Mouse (Mus musculus) kidney, embryonic 14.5 days (tissue): Measurements from ENCODE around the gene Clpsl2. TPM values are rescaled to one million over a fixed set of nuclear protein-coding genes. Genes with fewer than 3 reads are reported as not detected.

Experiments used
- ATAC-seq: fragments of 200-750 bp; cut with Nextera tagmentation; 2 replicates; pipeline ENCODE4 v1.8.0; 2017; ENCODE audit warnings: moderate number of reproducible peaks, mild to moderate bottlenecking, moderate TSS enrichment, moderate library complexity; ENCODE audit not compliant: low FRiP score, low TSS enrichment
- H3K27ac ChIP-seq: fragments of 300-500 bp; sonication (generic); 2 replicates; pipeline ENCODE4 v1.5.1; 2014; ENCODE audit warnings: low read depth, mild to moderate bottlenecking, low read length, moderate library complexity, mixed read lengths
- H3K27me3 ChIP-seq: fragments of 300-500 bp; sonication (generic); 2 replicates; pipeline ENCODE4 v1.6.1; 2014; ENCODE audit warnings: mild to moderate bottlenecking, low read length; ENCODE audit not compliant: control insufficient read depth, insufficient read depth
- H3K36me3 ChIP-seq: fragments of 300-500 bp; sonication (generic); 2 replicates; pipeline ENCODE4 v1.6.1; 2014; ENCODE audit warnings: low read length, mixed read lengths; ENCODE audit not compliant: control insufficient read depth, insufficient read depth
- H3K4me1 ChIP-seq: fragments of 300-500 bp; sonication (generic); 2 replicates; pipeline ENCODE4 v1.6.1; 2014; ENCODE audit warnings: low read length, mixed read lengths; ENCODE audit not compliant: control insufficient read depth, insufficient read depth
- H3K4me2 ChIP-seq: fragments of 300-500 bp; sonication (generic); replicated peaks from 2 replicates; pipeline ENCODE4 v1.6.1; 2014; ENCODE audit warnings: low read depth, mild to moderate bottlenecking, low read length
- H3K4me3 ChIP-seq: fragments of 300-500 bp; sonication (generic); 2 replicates; pipeline ENCODE4 v1.5.1; 2014; ENCODE audit warnings: mild to moderate bottlenecking, low read length
- H3K9ac ChIP-seq: fragments of 300-500 bp; sonication (generic); 2 replicates; pipeline ENCODE4 v1.6.1; 2014; ENCODE audit warnings: low read depth, mild to moderate bottlenecking, low read length, moderate library complexity
- H3K9me3 ChIP-seq: fragments of 300-500 bp; sonication (generic); 2 replicates; pipeline ENCODE4 v1.6.1; 2016; ENCODE audit warnings: low read length; ENCODE audit not compliant: control insufficient read depth
- WGBS: fragments of 180-500 bp; shearing (Covaris S2); extraction: QIAGEN DNeasy Blood & Tissue Kit; methylation state at CpG from one replicate; pipeline ENCODE4 v1.1.7; 2014; 5-methylcytosine and 5-hydroxymethylcytosine counted together
- polyA plus RNA-seq: library from polyadenylated mRNA; unstranded; fragments of >200 nt; fragmentation: Nextera tagmentation; extraction: Ambion mirVana; gene quantifications from 2 replicates; pipeline ENCODE4 v1.2.1, GENCODE M21; 2014

Clpsl2 gene
- polyA plus RNA-seq = not detected in 2 replicates

DNA sequence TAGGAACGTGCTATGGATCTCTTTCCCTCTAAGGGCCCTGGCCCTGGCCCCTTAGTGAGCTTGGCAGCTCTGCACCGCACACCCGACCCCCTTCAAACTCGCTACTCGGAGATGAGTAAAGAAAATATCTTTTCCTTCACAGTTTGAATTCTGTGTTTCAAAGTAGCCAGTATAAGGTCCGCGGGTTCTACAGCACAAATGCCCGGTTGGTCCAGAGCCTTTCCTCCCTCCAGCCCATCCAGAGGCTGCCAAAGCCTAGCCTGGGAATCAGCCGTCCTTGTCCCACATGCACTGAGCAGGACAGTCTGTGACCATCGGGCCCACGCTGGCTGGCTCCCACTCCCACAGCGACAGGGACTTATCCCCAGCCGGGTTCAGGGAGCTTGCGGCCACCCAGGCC is at the start of gene Clpsl2:
Clpsl2 (plus strand) TSS at position 301 of the 400 bp plus-strand sequence.
- Histone ChIP-seq H3K9me3 (no peaks in the 10 kb centered on the region), H3K4me1 (no peaks in the 10 kb centered on the region), H3K4me3 (no peak within 1 kb of the TSS), H3K27ac (no peak within 1 kb of the TSS), H3K36me3 (no peaks in the 10 kb centered on the region), H3K9ac (no peak within 1 kb of the TSS), H3K27me3 (no peaks in the 10 kb centered on the region), H3K4me2 (no peak within 1 kb of the TSS)
- WGBS = 81% methylated on average over 14 of the region's 14 CpGs
- no peak for ATAC-seq

DNA sequence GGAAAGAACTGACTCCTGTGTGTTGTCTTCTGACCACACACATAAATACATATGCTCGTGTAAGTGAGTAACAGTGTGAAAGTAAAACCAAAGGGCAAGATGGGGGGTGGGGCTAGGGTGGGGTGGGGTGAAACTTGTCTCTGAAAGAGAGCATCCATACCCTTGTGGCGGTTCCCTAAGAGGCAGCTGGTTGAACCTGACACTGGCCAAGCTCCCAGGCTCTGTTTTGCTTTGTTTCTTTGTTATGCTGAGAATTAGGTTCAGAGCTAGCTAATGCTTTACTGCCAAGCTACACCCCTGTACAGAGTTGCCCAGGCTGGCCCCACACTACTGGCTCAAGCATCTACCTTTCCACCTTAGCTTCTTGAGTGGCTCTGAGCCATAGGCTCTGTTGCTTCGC is 48.7 kb upstream of the Clpsl2 start:
- Histone ChIP-seq H3K36me3 (no peaks in the 10 kb centered on the region), H3K4me2 (no peak overlapping the region), H3K4me3 (no peak overlapping the region), H3K9me3 (no peaks in the 10 kb centered on the region), H3K4me1 (no peaks in the 10 kb centered on the region), H3K27ac (no peak overlapping the region), H3K27me3 (no peaks in the 10 kb centered on the region), H3K9ac (no peak overlapping the region)
- 77% methylated on average over 3 of the region's 3 CpGs for WGBS
- ATAC-seq = no peak

DNA sequence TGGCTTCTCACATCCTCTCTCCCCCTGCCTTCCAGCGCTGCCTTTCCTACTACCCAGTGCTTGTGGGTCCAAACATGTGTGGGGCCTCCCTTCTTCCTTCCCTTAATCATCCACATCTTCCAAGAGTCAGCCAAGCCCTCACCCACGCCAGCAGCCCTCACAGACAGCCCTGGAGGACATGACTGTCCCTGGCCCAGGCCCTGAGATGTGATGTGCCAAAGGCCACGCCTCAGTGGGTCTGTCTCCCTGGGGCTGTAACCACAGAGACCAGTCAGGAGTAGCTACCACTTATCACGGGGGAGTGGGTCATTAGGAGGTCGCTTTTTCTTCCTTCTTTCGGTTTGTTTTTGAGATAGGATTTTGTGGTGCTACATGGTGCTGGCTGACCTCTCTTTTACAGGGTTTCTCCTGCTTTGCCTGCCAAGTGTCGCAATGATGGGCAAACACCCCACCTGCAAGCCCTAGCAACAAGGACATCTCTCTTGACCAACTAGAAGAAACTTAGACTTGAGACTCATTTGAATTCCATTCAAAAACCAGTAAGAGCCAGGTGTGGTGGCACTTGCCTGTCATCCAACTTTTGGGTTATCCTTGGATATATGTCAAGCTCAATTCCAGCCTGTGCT is 46.9 kb upstream of the Clpsl2 start:
- Histone ChIP-seq H3K36me3 (no peaks in the 10 kb centered on the region), H3K27ac (no peak overlapping the region), H3K9me3 (no peaks in the 10 kb centered on the region), H3K9ac (no peak overlapping the region), H3K4me2 (no peak overlapping the region), H3K4me1 (peaks cover 9% of the 10 kb centered on the region), H3K27me3 (no peaks in the 10 kb centered on the region), H3K4me3 (no peak overlapping the region)
- 40% methylated on average over 7 of the region's 7 CpGs for WGBS
- no peak for ATAC-seq

DNA sequence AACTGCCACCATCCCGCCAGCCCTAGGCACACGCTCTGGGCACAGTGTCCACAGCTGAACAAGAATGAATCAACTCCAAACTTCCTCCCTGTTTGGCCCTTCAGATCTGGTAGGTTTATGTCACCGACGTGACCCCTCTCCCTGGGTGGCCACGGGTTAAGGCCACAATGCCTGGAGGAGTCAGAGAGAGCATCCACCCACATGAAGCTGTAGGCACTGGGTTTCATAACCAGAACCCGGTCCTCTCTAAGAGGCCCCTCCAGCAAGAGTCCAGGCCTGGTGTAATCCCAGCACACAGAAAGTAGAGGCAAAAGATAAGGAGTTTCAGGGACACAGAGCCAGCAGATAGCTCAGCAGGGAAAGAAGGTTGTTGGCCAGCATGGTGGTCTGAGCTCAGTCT is 45.0 kb upstream of the Clpsl2 start:
- no peak overlapping the region for H3K9ac ChIP-seq
- no peak overlapping the region for H3K4me2 ChIP-seq
- no peak for ATAC-seq
- H3K4me1 ChIP-seq = peaks cover 15% of the 10 kb centered on the region
- WGBS = 60% methylated on average over 6 of the region's 6 CpGs
- H3K27ac ChIP-seq = no peak overlapping the region
- no peaks in the 10 kb centered on the region for H3K9me3 ChIP-seq
- H3K27me3 ChIP-seq = no peaks in the 10 kb centered on the region
- H3K36me3 ChIP-seq = no peaks in the 10 kb centered on the region
- H3K4me3 ChIP-seq = no peak overlapping the region

DNA sequence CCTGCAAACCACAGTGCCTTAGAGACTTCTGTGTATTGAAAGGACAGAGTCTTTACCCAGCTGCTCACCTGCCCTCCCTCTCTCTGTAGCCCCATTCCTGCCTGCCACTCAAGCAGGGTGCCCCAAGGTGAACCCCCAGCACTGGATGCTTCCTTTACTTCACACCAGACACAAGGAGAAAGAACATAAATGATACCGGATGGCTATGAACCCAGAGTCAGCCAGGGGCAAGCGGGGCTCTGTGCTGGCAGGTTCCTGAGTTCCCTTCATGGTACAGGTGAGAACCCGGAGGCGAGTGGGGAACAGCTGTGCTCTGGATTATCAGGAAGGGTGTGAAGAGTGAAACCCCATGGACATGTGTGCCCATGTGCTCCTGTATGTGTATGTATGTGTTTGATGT is 43.6 kb upstream of the Clpsl2 start:
- no peak for ATAC-seq
- Histone ChIP-seq H3K27ac (no peak overlapping the region), H3K36me3 (no peaks in the 10 kb centered on the region), H3K4me3 (no peak overlapping the region), H3K9ac (no peak overlapping the region), H3K4me1 (peaks cover 22% of the 10 kb centered on the region), H3K27me3 (no peaks in the 10 kb centered on the region), H3K9me3 (no peaks in the 10 kb centered on the region), H3K4me2 (no peak overlapping the region)
- 95% methylated on average over 4 of the region's 4 CpGs for WGBS

DNA sequence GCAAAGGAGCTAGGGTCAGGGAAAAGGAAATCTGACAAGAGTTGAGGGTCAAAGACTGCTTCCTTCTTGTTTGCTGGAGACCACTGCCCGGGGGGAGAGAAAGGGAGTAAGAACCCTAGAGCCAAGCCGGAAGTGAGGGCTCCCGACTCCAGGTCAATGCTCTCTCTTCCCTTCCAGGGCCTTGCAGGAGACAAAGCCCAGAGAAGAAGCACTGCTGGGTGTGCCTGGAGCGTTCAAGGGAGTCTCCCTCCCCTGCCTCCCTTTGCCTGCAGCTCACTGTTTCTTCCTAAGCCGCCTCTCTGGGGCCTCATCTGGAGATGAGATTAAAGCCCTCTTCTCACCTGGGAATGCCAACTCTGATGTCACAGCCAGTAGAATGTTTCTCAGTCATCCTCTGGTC is 42.3 kb upstream of the Clpsl2 start:
- H3K27me3 ChIP-seq = no peaks in the 10 kb centered on the region
- no peak overlapping the region for H3K4me3 ChIP-seq
- H3K36me3 ChIP-seq = no peaks in the 10 kb centered on the region
- H3K27ac ChIP-seq = peak overlapping the region; percentile 65; the same call in 1 of the 2 replicates
- no peak overlapping the region for H3K4me2 ChIP-seq
- H3K9me3 ChIP-seq = no peaks in the 10 kb centered on the region
- peak overlapping the region; percentile 34; the same call in 1 of the 2 replicates for H3K9ac ChIP-seq
- H3K4me1 ChIP-seq = peaks cover 28% of the 10 kb centered on the region
- 12% methylated on average over 5 of the region's 5 CpGs for WGBS
- ATAC-seq = no peak

DNA sequence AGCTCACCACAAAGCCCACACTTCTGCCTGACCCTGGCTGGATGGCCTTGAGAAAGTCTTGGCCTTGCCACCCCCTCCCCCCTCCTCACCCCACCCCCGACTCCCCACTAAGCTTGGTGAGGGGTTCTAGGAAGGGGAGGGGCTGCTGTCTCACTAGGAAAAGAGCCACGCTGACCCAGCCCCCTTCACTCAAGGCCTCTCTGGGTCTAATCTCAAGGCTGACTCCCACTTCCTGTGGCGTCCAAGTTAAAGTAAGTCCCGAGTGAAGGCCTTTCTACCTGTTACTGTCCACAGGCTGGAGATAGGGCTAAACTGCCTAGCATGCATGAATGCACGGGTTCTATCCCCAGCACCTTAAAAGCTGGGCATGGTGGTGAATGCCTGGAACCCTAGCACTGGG is 41.7 kb upstream of the Clpsl2 start:
- Histone ChIP-seq H3K9me3 (no peaks in the 10 kb centered on the region), H3K27ac (peak overlapping the region; percentile 65), H3K9ac (no peak overlapping the region), H3K36me3 (no peaks in the 10 kb centered on the region), H3K27me3 (no peaks in the 10 kb centered on the region), H3K4me2 (no peak overlapping the region), H3K4me1 (peaks cover 28% of the 10 kb centered on the region), H3K4me3 (no peak overlapping the region)
- no peak for ATAC-seq
- 25% methylated on average over 4 of the region's 5 CpGs for WGBS

DNA sequence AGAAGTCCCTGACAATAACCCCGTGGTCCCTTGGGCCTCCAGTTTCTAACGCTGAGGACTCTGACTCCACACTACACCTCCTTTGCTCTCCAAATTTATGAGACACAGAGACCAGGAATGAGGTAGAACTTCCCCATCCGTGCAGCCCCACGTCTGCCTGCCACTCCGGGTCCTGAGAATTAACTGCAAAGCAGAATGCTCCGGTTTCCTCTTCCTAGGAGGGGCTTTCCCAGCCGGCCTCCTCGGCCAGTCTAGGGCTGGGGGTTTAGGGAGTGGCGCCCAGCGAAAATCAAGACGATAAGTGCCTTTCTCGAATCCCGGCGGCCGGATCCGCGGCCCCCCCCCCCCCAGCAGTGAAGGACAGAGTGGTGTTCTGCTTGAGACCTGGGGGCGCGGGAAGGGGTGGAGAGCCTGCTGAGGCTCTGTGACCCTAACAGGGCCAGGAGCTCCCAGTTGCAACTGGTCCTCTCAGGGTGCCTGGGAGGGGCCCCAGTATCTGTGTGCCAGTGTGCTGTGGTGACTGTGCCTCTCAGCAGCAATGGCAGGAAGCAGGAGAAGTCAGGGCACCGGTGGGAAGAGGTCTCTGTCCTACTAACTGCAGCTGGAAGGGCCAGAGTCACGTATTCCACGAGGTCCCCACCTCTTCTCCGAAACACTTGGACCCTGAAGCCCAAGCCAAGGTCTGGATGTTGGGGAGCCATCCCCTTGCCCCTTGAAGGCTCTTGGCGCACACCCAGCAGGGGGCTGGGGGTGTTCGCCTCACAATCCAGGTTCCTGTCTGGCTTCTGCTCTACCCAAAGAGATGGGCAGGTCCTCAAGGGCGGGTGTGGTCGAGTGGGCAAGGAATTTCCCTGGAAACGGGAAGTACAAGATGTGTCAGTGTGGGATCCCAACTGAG is 38.5 kb upstream of the Clpsl2 start:
- 6% methylated on average over 23 of the region's 28 CpGs for WGBS
- ATAC-seq = no peak
- Histone ChIP-seq H3K36me3 (no peaks in the 10 kb centered on the region), H3K4me3 (peak overlapping the region; percentile 17), H3K27me3 (no peaks in the 10 kb centered on the region), H3K9ac (peak overlapping the region; percentile 37), H3K27ac (peak overlapping the region; percentile 59; the same call in 1 of the 2 replicates), H3K4me1 (peaks cover 34% of the 10 kb centered on the region), H3K4me2 (peak overlapping the region; percentile 41), H3K9me3 (no peaks in the 10 kb centered on the region)
